Mouse (Mus musculus): ENCODE results near the gene Zc2hc1b. TPM values are rescaled to one million over a fixed set of nuclear protein-coding genes. Genes with fewer than 3 reads are reported as not detected.

Zc2hc1b gene
- polyA plus RNA-seq, 1 experiment, result not detected

GRCm38 (mm10) chr10:13192731-13193351, 15.0 kb upstream of the Zc2hc1b start, which contains the start of gene Ltv1:
Gene Ltv1 (minus strand): TSS chr10:13193168.
- no peaks in the 10 kb centered on the region for H3K4me1 ChIP-seq (ENCODE audit: control insufficient read depth, insufficient read depth, insufficient read length, low read length)
- peak within 1 kb of the TSS; percentile 95 for H3K4me3 ChIP-seq (ENCODE audit: insufficient read depth, low read depth, low read length)
- H3K27ac ChIP-seq (replicated peaks; ENCODE audit: low read depth, low read length), result peak within 1 kb of the TSS; percentile 87

- Histone ChIP-seq H3K4me3 (ENCODE audit: insufficient read depth, low read depth, low read length) (no peak overlapping the region), H3K27ac (replicated peaks; ENCODE audit: low read depth, low read length) (no peak overlapping the region), H3K4me1 (ENCODE audit: control insufficient read depth, insufficient read depth, insufficient read length, low read length) (no peaks in the 10 kb centered on the region)
Observed at GRCm38 (mm10) chr10:13189881-13190280, 12.1 kb upstream of the Zc2hc1b start.

DNA sequence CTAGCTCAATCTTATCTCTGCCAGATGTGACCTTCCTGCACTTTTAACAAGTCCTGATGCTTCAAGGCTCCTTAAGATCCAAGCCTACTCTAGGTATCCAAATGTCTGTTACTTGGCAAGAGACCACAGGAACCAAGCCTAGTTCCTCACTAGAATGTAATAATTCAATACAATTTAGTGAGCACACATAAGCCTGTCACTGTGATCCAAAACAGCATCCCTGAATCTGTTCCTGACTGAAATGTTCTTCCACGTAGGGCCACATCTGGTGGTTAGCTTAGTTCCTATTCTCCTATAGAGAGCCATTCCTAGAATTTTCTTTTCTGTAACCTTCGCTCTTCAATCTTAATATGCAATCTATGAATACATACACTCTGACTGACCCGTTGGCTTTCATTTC, 8.9 kb upstream of the Zc2hc1b start:
- no peak overlapping the region for H3K27ac ChIP-seq (replicated peaks; ENCODE audit: low read depth, low read length)
- H3K4me1 ChIP-seq (ENCODE audit: control insufficient read depth, insufficient read depth, insufficient read length, low read length), result no peaks in the 10 kb centered on the region
- no peak overlapping the region for H3K4me3 ChIP-seq (ENCODE audit: insufficient read depth, low read depth, low read length)

DNA sequence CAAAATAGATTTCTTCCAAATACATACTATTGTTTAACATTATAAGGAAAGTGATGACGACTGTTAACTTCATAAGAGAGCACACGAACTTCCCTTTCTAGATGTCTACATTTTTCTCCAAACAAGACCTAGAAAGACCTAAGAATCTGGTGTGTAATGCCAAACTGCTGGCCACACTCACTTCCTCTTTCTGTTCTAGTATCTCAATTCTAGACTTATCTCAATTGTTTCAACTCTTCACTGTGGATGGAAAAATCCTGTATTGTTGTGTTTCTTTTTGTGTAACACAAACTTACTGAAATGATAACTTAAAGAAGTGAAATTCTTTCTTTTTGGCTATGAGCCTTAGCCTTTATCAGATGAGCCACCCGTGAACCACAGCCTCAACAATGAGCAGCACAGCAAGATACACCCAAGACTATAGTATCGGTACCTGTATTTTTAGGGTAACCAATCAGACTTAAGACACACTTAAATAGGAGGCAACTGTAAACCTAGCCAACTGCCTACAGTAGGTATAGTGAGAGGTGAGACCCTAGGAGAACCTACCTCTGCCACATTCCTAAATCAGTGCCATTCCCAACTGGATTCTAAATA, 6.4 kb upstream of the Zc2hc1b start:
- no peaks in the 10 kb centered on the region for H3K4me1 ChIP-seq (ENCODE audit: control insufficient read depth, insufficient read depth, insufficient read length, low read length)
- no peak overlapping the region for H3K27ac ChIP-seq (replicated peaks; ENCODE audit: low read depth, low read length)

GRCm38 (mm10) chr10:13180211-13180610, 2.4 kb upstream of the Zc2hc1b start:
- no peaks in the 10 kb centered on the region for H3K4me1 ChIP-seq (ENCODE audit: control insufficient read depth, insufficient read depth, insufficient read length, low read length)
- H3K27ac ChIP-seq (replicated peaks; ENCODE audit: low read depth, low read length), result no peak overlapping the region

More for the DNA sequence above, 6.4 kb upstream of the Zc2hc1b start:
- H3K4me3 ChIP-seq (ENCODE audit: insufficient read depth, low read depth, low read length), result no peak overlapping the region

DNA sequence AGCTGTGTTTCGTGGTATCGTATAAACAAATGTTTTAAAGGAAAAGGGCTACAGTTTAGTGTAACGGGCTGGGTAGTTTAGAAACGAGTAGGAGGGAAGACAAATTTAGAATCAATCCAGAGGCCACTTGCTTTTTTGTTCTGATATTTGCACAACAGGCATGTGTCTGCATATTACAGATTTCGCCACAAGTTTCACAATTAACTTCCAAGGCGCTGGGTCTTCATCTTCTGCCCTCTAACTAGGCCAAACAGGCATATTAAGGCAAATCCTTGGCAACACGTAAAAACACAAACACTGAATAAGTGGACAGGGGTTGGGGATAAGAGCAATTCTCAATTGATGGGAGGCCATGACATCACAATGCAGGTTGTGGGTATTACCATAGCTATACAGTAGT, 2.0 kb downstream of the Zc2hc1b start:
- Histone ChIP-seq H3K27ac (replicated peaks; ENCODE audit: low read depth, low read length) (no peak overlapping the region), H3K4me3 (ENCODE audit: insufficient read depth, low read depth, low read length) (no peak overlapping the region)

More at GRCm38 (mm10) chr10:13180211-13180610, 2.4 kb upstream of the Zc2hc1b start:
- no peak overlapping the region for H3K4me3 ChIP-seq (ENCODE audit: insufficient read depth, low read depth, low read length)

DNA sequence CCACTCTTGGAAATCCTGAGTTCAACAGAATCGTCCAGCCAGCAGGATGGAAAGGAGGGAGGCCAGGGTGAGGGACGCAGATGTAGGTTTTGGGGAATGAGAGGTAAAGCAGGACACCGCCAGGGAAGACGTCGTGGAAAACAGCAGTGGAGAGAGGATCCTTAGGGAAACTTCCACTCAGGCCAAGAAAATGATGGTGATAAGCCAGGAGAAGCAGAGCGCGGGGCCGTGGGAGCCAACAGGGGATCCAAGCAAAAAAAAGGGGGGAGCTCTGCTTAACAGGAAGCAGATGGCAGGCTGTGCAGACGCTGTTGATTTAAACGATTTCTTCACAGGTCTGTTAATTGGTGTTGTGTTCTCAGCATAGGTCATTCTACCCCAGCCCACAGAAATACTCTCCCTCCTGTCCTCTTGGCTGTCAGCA, 5.0 kb downstream of the Zc2hc1b start:
- no peak overlapping the region for H3K4me3 ChIP-seq (ENCODE audit: insufficient read depth, low read depth, low read length)
- no peak overlapping the region for H3K27ac ChIP-seq (replicated peaks; ENCODE audit: low read depth, low read length)
- peaks cover 5% of the 10 kb centered on the region; the same call in 1 of the 2 replicates for H3K4me1 ChIP-seq (ENCODE audit: control insufficient read depth, insufficient read depth, insufficient read length, low read length)

More for the DNA sequence above, 2.0 kb downstream of the Zc2hc1b start:
- H3K4me1 ChIP-seq (ENCODE audit: control insufficient read depth, insufficient read depth, insufficient read length, low read length), result peaks cover 2% of the 10 kb centered on the region; the same call in 1 of the 2 replicates

GRCm38 (mm10) chr10:13171461-13171860, 6.4 kb downstream of the Zc2hc1b start:
- no peak overlapping the region for H3K27ac ChIP-seq (replicated peaks; ENCODE audit: low read depth, low read length)
- peaks cover 5% of the 10 kb centered on the region; the same call in 1 of the 2 replicates for H3K4me1 ChIP-seq (ENCODE audit: control insufficient read depth, insufficient read depth, insufficient read length, low read length)
- no peak overlapping the region for H3K4me3 ChIP-seq (ENCODE audit: insufficient read depth, low read depth, low read length)

GRCm38 (mm10) chr10:13170739-13171448, 6.9 kb downstream of the Zc2hc1b start:
- no peak overlapping the region for H3K4me3 ChIP-seq (ENCODE audit: insufficient read depth, low read depth, low read length)
- H3K4me1 ChIP-seq (ENCODE audit: control insufficient read depth, insufficient read depth, insufficient read length, low read length), result peaks cover 5% of the 10 kb centered on the region; the same call in 1 of the 2 replicates
- no peak overlapping the region for H3K27ac ChIP-seq (replicated peaks; ENCODE audit: low read depth, low read length)

GRCm38 (mm10) chr10:13168461-13168860, 9.4 kb downstream of the Zc2hc1b start:
- peaks cover 5% of the 10 kb centered on the region; the same call in 1 of the 2 replicates for H3K4me1 ChIP-seq (ENCODE audit: control insufficient read depth, insufficient read depth, insufficient read length, low read length)
- no peak overlapping the region for H3K4me3 ChIP-seq (ENCODE audit: insufficient read depth, low read depth, low read length)
- H3K27ac ChIP-seq (replicated peaks; ENCODE audit: low read depth, low read length), result no peak overlapping the region

- H3K4me3 ChIP-seq (ENCODE audit: insufficient read depth, low read depth, low read length), result no peak overlapping the region
- no peak overlapping the region for H3K27ac ChIP-seq (replicated peaks; ENCODE audit: low read depth, low read length)
- H3K4me1 ChIP-seq (ENCODE audit: control insufficient read depth, insufficient read depth, insufficient read length, low read length), result no peaks in the 10 kb centered on the region
Observed at GRCm38 (mm10) chr10:13162031-13162430, 15.8 kb downstream of the Zc2hc1b start.

DNA sequence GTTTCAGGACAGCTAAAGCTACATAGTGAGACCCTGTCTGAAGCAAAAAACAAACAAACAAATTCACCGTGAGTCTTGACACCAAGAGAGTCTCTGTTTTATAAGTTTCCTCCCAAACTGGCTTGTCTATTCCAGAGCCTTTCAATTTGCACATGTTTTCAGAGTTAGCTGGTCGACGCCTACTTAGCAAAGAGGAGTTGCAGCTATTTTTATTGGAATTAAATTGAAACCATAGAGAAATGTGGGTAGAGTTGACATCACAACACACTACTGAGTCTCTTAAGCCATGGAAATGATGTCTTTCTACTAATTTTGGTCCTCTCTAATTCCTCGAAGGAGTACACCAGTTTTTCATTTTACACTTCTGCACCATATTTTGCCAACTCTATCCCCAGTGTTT, 16.9 kb downstream of the Zc2hc1b start:
- no peak overlapping the region for H3K4me3 ChIP-seq (ENCODE audit: insufficient read depth, low read depth, low read length)
- no peaks in the 10 kb centered on the region for H3K4me1 ChIP-seq (ENCODE audit: control insufficient read depth, insufficient read depth, insufficient read length, low read length)
- no peak overlapping the region for H3K27ac ChIP-seq (replicated peaks; ENCODE audit: low read depth, low read length)

DNA sequence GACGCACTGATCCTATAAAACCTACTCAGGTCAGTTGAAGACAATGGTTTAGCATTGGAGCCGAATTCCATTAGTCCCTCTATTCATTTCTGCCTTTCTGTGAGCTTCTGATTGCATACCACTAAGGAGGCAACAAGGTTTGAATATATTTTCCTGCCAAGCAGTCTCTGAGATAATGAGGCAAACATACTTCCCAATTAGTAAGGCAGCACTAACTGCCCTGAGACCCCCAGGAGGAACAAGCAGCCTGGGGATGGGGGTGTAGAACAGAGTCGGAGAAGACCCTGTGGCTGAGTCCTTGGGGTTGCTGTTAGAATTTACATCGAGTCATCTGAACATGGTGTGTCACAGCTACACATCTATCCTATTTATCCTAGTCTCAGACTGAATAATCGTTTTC, 22.4 kb downstream of the Zc2hc1b start:
- H3K4me1 ChIP-seq (ENCODE audit: control insufficient read depth, insufficient read depth, insufficient read length, low read length), result no peaks in the 10 kb centered on the region
- H3K27ac ChIP-seq (replicated peaks; ENCODE audit: low read depth, low read length), result no peak overlapping the region

DNA sequence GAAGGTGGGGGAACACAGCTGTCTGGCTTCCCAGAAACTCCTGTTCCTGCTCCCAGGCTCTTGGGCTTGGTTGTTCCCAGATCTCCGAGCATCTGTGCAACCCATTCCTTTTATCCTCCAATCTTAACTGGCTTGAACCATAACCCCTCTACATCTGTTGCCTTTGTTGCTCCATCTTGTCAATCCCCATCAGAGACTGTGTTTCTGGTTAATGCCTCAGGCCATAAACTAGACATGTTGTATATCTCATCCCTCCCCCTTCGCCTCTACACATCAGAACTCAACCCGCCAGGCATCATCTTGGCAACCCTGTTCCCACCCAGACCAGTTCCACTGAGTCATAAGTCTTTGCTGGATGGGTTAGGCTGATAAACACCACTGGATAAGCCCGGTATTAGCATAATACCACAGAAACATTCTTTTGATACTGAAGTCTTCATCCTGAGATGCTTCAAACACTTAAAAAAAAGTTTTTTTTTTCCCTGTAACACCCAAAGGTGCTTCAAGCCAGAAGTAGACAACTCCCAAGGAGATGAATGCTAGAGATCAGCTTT, 24.9 kb downstream of the Zc2hc1b start:
- Histone ChIP-seq H3K4me1 (ENCODE audit: control insufficient read depth, insufficient read depth, insufficient read length, low read length) (no peaks in the 10 kb centered on the region), H3K27ac (replicated peaks; ENCODE audit: low read depth, low read length) (no peak overlapping the region), H3K4me3 (ENCODE audit: insufficient read depth, low read depth, low read length) (no peak overlapping the region)

More for the DNA sequence above, 22.4 kb downstream of the Zc2hc1b start:
- H3K4me3 ChIP-seq (ENCODE audit: insufficient read depth, low read depth, low read length), result no peak overlapping the region

DNA sequence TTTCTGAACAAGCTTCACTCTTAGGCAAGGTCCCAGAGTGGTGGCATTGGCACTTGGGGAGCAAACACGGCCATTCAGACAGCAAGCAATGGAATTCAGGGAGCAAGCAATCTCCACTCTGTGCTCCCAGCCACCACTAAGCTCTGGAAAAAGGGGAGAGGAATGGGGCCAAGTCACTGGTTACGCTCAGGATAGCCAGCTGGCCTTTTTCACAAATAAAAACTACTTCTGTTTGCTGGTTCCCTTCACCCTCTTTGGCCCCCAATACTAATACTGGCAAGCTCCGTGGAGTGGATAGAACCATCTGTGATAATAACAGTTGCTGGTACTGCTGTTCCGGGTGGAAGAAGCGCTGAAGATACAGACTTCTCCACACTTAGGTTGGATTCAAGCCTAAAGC, 26.5 kb downstream of the Zc2hc1b start:
- no peak overlapping the region for H3K27ac ChIP-seq (replicated peaks; ENCODE audit: low read depth, low read length)
- H3K4me3 ChIP-seq (ENCODE audit: insufficient read depth, low read depth, low read length), result no peak overlapping the region
- no peaks in the 10 kb centered on the region for H3K4me1 ChIP-seq (ENCODE audit: control insufficient read depth, insufficient read depth, insufficient read length, low read length)
